Mouse (Mus musculus) spleen, adult 2 months (tissue): ENCODE results near the gene Rab42. TPM values are rescaled to one million over a fixed set of nuclear protein-coding genes. Genes with fewer than 3 reads are reported as not detected.
"Not testable (repeated sequence)": the region's sequence is repeated elsewhere in the genome, so short reads cannot be mapped to it uniquely, and the experiment has no call there.

Experiments
- DNase-seq, 2 experiments: peaks; one replicate each; pipeline versions ENCODE4 v3.0.0 to v3.0.0-alpha.2; 2012 to 2021; ENCODE audit warnings: low spot score in 2 of 2, low read depth in 1 of 2
- H3K27ac ChIP-seq: fragments of 200-500 bp; 2 replicates; pipeline ENCODE4 v1.5.1; 2012; ENCODE audit warnings: low read length, inconsistent platforms; ENCODE audit not compliant: insufficient read depth
- H3K27me3 ChIP-seq: fragments of 200-500 bp; 2 replicates; pipeline ENCODE4 v1.6.1; 2012; ENCODE audit warnings: mild to moderate bottlenecking, moderate library complexity, low read length, inconsistent platforms; ENCODE audit not compliant: control insufficient read depth, insufficient read depth
- H3K36me3 ChIP-seq: fragments of 200-500 bp; 2 replicates; pipeline ENCODE4 v1.6.1; 2012; ENCODE audit warnings: mild to moderate bottlenecking, low read length, inconsistent platforms; ENCODE audit not compliant: control insufficient read depth, insufficient read depth
- H3K4me1 ChIP-seq: fragments of 200-500 bp; 2 replicates; pipeline ENCODE4 v1.6.1; 2011; ENCODE audit warnings: inconsistent platforms; ENCODE audit not compliant: control insufficient read depth, insufficient read depth, insufficient read length
- H3K4me3 ChIP-seq: fragments of 200-500 bp; 2 replicates; pipeline ENCODE4 v1.5.1; 2011; ENCODE audit warnings: mild to moderate bottlenecking, inconsistent platforms; ENCODE audit not compliant: insufficient read depth, insufficient read length; ENCODE audit errors: extremely low read depth
- CTCF ChIP-seq: fragments of 200-500 bp; IDR thresholded peaks from 2 replicates; pipeline ENCODE4 v1.5.1; 2011; ENCODE audit warnings: mild to moderate bottlenecking, inconsistent platforms; ENCODE audit not compliant: insufficient read depth, insufficient read length, insufficient replicate concordance; ENCODE audit errors: extremely low read depth
- POLR2A ChIP-seq: fragments of 200-500 bp; IDR thresholded peaks from 2 replicates; pipeline ENCODE4 v1.6.1; 2011; ENCODE audit warnings: low read depth, low read length, inconsistent platforms
- WGBS: fragments of 180-500 bp; shearing (Covaris S2); methylation state at CpG from one replicate; pipeline ENCODE4 v1.1.7; 2018; 5-methylcytosine and 5-hydroxymethylcytosine counted together
- polyA plus RNA-seq: library from polyadenylated mRNA; depleted of rRNA; stranded (reverse); fragments of >200 nt; gene quantifications from 2 replicates; pipeline ENCODE4 v1.2.3, GENCODE M21; 2012

The Rab42 gene
- polyA plus RNA-seq, 1 experiment: 1.2 TPM

DNA sequence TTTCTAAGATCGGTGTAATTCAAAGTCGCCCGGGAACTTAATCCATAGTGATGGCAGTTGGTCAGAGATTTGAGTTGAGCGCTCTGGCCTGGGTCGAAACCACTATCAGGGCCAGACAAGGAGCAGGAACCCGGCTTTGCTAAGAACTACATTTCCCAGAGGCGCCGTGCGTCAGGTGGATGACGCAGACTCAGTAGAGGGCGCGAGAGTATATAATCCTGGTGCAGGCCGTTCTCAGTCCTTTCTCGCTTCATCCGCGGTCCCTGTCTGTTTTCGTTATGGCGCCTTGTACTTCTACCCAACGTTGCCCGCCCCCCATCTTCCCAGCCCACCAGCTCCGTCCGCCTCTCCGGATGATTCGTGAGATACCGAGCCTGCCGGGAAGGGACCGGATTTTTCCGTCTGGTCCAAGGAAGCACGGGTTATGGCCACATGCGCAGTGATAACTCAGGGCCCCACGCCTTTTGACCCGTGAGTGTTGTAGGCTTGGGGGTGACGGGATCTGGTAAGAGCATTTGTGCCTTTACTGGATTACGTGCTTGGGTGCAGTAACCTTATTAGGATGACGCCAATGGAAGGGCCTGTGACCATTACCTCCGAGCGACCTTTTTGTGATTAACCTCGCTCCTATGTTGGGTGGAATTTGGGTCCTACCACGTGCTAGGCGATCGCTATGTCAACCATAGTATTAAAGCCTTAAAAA, 5.4 kb upstream of the Rab42 start:
- H3K36me3 ChIP-seq: peaks cover 16% of the 10 kb centered on the region
- peak; percentile 85 to 87 for DNase-seq
- peaks cover 2% of the 10 kb centered on the region; the same call in 1 of the 2 replicates for H3K4me1 ChIP-seq
- peak overlapping the region; percentile 100 for H3K4me3 ChIP-seq
- TF ChIP-seq POLR2A (peak; percentile 98), CTCF (no peak)
- no peaks in the 10 kb centered on the region for H3K27me3 ChIP-seq
- peak overlapping the region; percentile 87 for H3K27ac ChIP-seq
- under 1% methylated on average over 41 of the region's 41 CpGs for WGBS

DNA sequence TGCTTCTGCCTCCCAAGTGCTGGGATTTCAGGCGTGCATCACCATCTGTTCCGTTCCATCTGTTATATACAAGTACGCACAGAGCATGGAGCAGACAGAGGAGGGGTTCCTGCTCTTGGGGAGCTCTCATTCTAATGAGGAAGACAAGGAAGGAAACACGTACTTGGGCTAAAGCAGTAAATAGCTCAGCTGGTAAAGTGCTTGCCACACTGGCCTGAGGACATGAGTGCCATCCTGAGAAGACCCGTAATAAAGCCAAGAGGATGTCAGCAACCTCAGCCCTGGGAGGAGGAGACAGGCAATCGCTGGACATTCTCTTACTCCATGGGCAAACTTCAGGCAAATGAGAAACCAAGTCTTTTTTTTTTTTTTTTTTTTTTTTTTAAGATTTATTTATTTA, 2.8 kb upstream of the Rab42 start:
- no peak overlapping the region for H3K4me3 ChIP-seq
- TF ChIP-seq CTCF (no peak), POLR2A (no peak)
- H3K27me3 ChIP-seq: no peaks in the 10 kb centered on the region
- H3K4me1 ChIP-seq: peaks cover 2% of the 10 kb centered on the region; the same call in 1 of the 2 replicates
- no peak for DNase-seq
- WGBS: 38% methylated on average over 6 of the region's 6 CpGs
- H3K27ac ChIP-seq: no peak overlapping the region
- peaks cover 8% of the 10 kb centered on the region for H3K36me3 ChIP-seq

DNA sequence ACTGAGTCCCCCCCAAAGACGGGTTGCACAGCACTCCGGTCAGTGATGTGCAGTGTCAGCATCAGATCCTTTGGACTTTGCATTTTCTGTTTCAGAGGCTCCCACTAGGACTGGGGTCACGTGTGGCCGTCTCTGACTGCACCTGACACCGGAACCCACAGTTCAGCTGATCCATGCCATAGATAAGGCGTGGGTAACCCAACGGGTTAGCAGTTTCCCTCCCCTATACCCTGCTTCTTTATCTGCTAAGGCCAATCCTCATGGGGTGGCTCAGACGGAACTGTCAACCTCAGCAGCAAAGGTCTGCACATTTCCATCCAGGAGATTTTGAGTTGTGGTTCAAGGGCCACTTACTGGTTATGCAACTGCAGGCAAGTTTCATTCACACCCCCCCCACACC, 2.1 kb upstream of the Rab42 start:
- 57% methylated on average over 8 of the region's 8 CpGs for WGBS
- Histone ChIP-seq H3K27ac (no peak overlapping the region), H3K27me3 (no peaks in the 10 kb centered on the region), H3K36me3 (peaks cover 5% of the 10 kb centered on the region), H3K4me1 (peaks cover 2% of the 10 kb centered on the region; the same call in 1 of the 2 replicates), H3K4me3 (no peak overlapping the region)
- no peak for TF ChIP-seq POLR2A
- no peak for TF ChIP-seq CTCF
- DNase-seq: no peak

DNA sequence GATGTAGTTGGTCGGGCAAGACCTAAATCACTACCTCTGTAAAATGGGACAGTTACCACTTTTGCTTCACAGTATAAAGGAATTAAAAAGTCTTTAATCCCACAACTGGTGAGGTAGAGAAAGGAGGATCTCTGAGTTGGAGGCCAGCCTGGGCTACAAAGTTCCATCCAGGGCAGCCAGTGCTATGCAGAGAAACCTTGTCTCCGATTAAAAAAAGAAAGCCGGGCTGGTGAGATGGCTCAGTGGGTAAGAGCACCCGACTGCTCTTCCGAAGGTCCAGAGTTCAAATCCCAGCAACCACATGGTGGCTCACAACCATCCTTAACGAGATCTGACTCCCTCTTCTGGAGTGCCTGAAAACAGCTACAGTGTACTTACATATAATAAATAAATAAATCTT, 299 bp upstream of the Rab42 start:
- H3K4me1 ChIP-seq, H3K27ac ChIP-seq, H3K27me3 ChIP-seq, DNase-seq, H3K36me3 ChIP-seq: not testable (repeated sequence)
- 60% methylated on average over 6 of the region's 6 CpGs for WGBS
- H3K4me3 ChIP-seq: peak overlapping the region; percentile 50

DNA sequence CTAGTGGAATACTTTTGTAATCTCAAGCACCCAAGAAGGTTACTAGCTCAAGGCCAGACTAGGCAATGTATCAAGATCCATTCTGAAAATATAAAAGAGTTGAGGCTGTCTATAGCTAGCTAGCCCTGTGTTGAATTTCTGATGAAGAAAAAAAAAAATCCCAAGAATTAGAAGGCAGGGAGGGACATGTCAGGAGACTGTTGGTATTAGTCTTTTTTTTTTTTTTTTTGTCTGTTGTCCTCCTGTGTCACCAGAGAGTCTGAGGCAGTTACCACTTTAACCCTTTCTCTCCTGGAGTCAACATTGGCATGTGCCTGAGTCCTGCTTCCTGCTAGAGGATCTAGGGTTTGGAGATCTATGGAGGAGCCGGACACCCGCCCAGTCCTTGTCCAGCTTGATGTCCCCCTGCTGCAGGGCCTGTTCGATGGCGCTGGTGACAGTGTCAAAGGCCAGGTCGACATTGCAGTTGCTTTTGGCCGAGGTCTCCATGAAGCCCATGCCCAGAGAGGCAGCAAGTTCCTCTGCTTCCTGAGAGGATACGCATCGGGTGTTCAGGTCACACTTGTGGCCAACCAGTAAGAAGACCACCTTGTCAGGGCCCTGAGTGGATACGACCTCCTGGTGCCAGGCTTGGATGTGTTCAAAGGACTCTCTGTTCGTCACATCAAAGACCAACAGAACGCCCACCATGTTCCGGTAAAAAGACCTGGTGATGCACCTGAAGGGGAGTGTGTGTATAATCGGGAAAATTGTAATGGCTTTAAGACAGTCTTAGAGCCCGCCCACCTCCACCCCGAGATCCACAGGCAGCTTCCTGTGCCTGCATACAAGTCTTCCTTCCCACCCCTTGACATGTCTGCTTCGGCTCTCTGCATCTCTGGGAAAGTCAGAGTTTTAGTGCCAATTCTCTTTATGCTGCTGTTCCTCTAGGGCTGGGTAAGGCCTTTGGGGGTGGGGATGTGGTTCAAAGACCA, 933 bp downstream of the Rab42 start:
- WGBS: 66% methylated on average over 16 of the region's 16 CpGs
- Histone ChIP-seq H3K4me1 (no peaks in the 10 kb centered on the region), H3K4me3 (peak overlapping the region; percentile 50; the same call in 1 of the 2 replicates), H3K27ac (peak overlapping the region; percentile 8; the same call in 1 of the 2 replicates), H3K27me3 (no peaks in the 10 kb centered on the region), H3K36me3 (no peaks in the 10 kb centered on the region)
- no peak for TF ChIP-seq CTCF
- no peak for TF ChIP-seq POLR2A
- DNase-seq: no peak

DNA sequence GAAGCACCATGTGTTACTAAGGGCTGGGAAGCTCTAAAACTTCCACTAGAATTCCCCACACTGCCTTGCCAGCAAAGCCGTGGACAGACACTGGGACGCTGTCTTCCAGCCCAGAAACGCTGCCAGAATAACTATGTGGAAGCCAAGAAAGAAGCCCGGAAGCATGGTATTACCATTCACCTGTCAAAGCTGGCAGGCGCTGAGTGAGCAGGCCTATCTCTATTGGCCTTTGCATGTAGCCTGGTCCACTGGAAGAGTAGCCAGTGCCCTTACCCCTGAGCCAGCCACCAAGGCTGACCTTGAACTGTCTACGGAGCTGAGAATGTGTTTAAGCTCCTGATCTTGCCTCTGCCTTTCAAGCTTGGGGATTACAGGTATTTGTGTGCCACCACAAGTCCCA, 1.7 kb downstream of the Rab42 start:
- H3K4me3 ChIP-seq: no peak overlapping the region
- no peaks in the 10 kb centered on the region for H3K4me1 ChIP-seq
- DNase-seq: no peak
- TF ChIP-seq CTCF (no peak), POLR2A (no peak)
- no peaks in the 10 kb centered on the region for H3K36me3 ChIP-seq
- H3K27ac ChIP-seq: no peak overlapping the region
- WGBS: 91% methylated on average over 6 of the region's 6 CpGs
- no peaks in the 10 kb centered on the region for H3K27me3 ChIP-seq
